ENCODE assay signal across 8 mouse cellular contexts in genomic region chr5:77265671-77266065, GRCm38 (mm10). TPM values are rescaled to one million over a fixed set of nuclear protein-coding genes. Genes with fewer than 3 reads are reported as not detected.
DNase-seq lines count a peak whose midpoint lies in the region; ATAC-seq and TF ChIP-seq lines count a peak whose summit lies in the region.

No protein-coding gene starts in this region.

- no peak for TF ChIP-seq CTCF in kidney, adult 2 months (conservative IDR thresholded peaks at IDR 0.05; ENCODE audit: insufficient read depth, insufficient read length, low read depth, low read length)
- TF ChIP-seq CTCF in midbrain, postnatal 0 days (IDR thresholded peaks at IDR 0.05), result no peak

- no peaks in the 10 kb centered on the region for H3K9me3 ChIP-seq in embryonic facial prominence, embryonic 13.5 days
- H3K9me3 ChIP-seq in liver, embryonic 11.5 days (ENCODE audit: control insufficient read depth, low read length), result no peaks in the 10 kb centered on the region
- no peaks in the 10 kb centered on the region for H3K9me3 ChIP-seq in midbrain, postnatal 0 days (ENCODE audit: low read length)

- peak overlapping the region; percentile 95 for H3K4me3 ChIP-seq in embryonic facial prominence, embryonic 13.5 days
- peak overlapping the region; percentile 70 for H3K4me3 ChIP-seq in kidney, adult 2 months (ENCODE audit: insufficient read depth, low read depth, low read length)
- peak overlapping the region; percentile 89 for H3K4me3 ChIP-seq in liver, embryonic 11.5 days (ENCODE audit: low read depth, low read length)
- peak overlapping the region; percentile 83 for H3K4me3 ChIP-seq in midbrain, postnatal 0 days (ENCODE audit: low read depth, low read length)

- peak; percentile 89 for ATAC-seq in embryonic facial prominence, embryonic 13.5 days (ENCODE audit: insufficient number of reproducible peaks, insufficient read depth, low FRiP score, low TSS enrichment, low read depth)
- peak; percentile 84 for ATAC-seq in liver, embryonic 11.5 days (replicated peaks; ENCODE audit: low FRiP score)
- ATAC-seq in midbrain, postnatal 0 days (ENCODE audit: low FRiP score), result peak; percentile 79

- 1% methylated on average over 26 of the region's 53 CpGs for WGBS in embryonic facial prominence, embryonic 13.5 days
- WGBS in kidney, adult 2 months, result 1% methylated on average over 43 of the region's 53 CpGs
- WGBS in liver, embryonic 11.5 days, result 2% methylated on average over 38 of the region's 53 CpGs
- 2% methylated on average over 45 of the region's 53 CpGs for WGBS in midbrain, postnatal 0 days

- peaks cover 28% of the 10 kb centered on the region for H3K36me3 ChIP-seq in embryonic facial prominence, embryonic 13.5 days
- H3K36me3 ChIP-seq in kidney, adult 2 months (ENCODE audit: control insufficient read depth, insufficient read depth, low read length), result peaks cover 2% of the 10 kb centered on the region; the same call in 1 of the 2 replicates
- peaks cover 23% of the 10 kb centered on the region for H3K36me3 ChIP-seq in liver, embryonic 11.5 days (ENCODE audit: control insufficient read depth, insufficient read depth, low read length)
- no peaks in the 10 kb centered on the region for H3K36me3 ChIP-seq in midbrain, postnatal 0 days (ENCODE audit: insufficient read depth, low read length)
- H3K36me3 ChIP-seq in splenic B cell, adult 2 months (ENCODE audit: control insufficient read depth, insufficient read depth, low read length, poor library complexity, severe bottlenecking), result peaks cover 6% of the 10 kb centered on the region; the same call in 1 of the 2 replicates

- DNase-seq in A20 (ENCODE audit: low read depth, low spot score), result peak; percentile 85
- peak; percentile 87 for DNase-seq in adrenal gland, postnatal 10 days
- DNase-seq in heart, adult 8-10 months (ENCODE audit: low spot score), result peak; percentile 42
- DNase-seq in kidney, adult 2 months, result peak; percentile 80
- DNase-seq in liver, embryonic 11.5 days (ENCODE audit: low spot score), result no peak
- DNase-seq in midbrain, postnatal 0 days (ENCODE audit: low spot score), result peak; percentile 23
- DNase-seq in splenic B cell, adult 2 months (ENCODE audit: low read depth, low spot score), result peak; percentile 74

- H3K4me1 ChIP-seq in embryonic facial prominence, embryonic 13.5 days, result peaks cover 21% of the 10 kb centered on the region
- H3K4me1 ChIP-seq in kidney, adult 2 months (ENCODE audit: control insufficient read depth, insufficient read depth, low read length), result peaks cover 6% of the 10 kb centered on the region
- H3K4me1 ChIP-seq in liver, embryonic 11.5 days (replicated peaks; ENCODE audit: control insufficient read depth, insufficient read depth, low read length), result peaks cover 3% of the 10 kb centered on the region; the same call in 1 of the 2 replicates
- no peaks in the 10 kb centered on the region for H3K4me1 ChIP-seq in midbrain, postnatal 0 days (ENCODE audit: insufficient read depth, low read length)

- TF ChIP-seq POLR2A in kidney, adult 2 months (IDR thresholded peaks at IDR 0.05; ENCODE audit: low read depth, low read length), result no peak

- peak overlapping the region; percentile 96 for H3K9ac ChIP-seq in embryonic facial prominence, embryonic 13.5 days
- peak overlapping the region; percentile 90 for H3K9ac ChIP-seq in liver, embryonic 11.5 days (ENCODE audit: low read depth, low read length)
- peak overlapping the region; percentile 65 for H3K9ac ChIP-seq in midbrain, postnatal 0 days (replicated peaks; ENCODE audit: low read length, poor library complexity, severe bottlenecking)

- H3K27ac ChIP-seq in embryonic facial prominence, embryonic 13.5 days, result peak overlapping the region; percentile 98
- H3K27ac ChIP-seq in kidney, adult 2 months (ENCODE audit: insufficient read depth, low read depth, low read length), result peak overlapping the region; percentile 68
- peak overlapping the region; percentile 97 for H3K27ac ChIP-seq in liver, embryonic 11.5 days (ENCODE audit: low read depth, low read length)
- H3K27ac ChIP-seq in midbrain, postnatal 0 days (ENCODE audit: low read depth, low read length), result peak overlapping the region; percentile 73

- H3K4me2 ChIP-seq in embryonic facial prominence, embryonic 13.5 days, result peak overlapping the region; percentile 63
- peak overlapping the region; percentile 78 for H3K4me2 ChIP-seq in liver, embryonic 11.5 days
- peak overlapping the region; percentile 82 for H3K4me2 ChIP-seq in midbrain, postnatal 0 days (ENCODE audit: low read depth, low read length, poor library complexity, severe bottlenecking)

- no peaks in the 10 kb centered on the region for H3K27me3 ChIP-seq in embryonic facial prominence, embryonic 13.5 days
- no peaks in the 10 kb centered on the region for H3K27me3 ChIP-seq in kidney, adult 2 months (replicated peaks; ENCODE audit: control insufficient read depth, insufficient read depth, low read length)
- no peaks in the 10 kb centered on the region for H3K27me3 ChIP-seq in liver, embryonic 11.5 days (replicated peaks; ENCODE audit: control insufficient read depth, insufficient read depth, low read length)
- H3K27me3 ChIP-seq in midbrain, postnatal 0 days (ENCODE audit: insufficient read depth, low read length), result no peaks in the 10 kb centered on the region
- no peaks in the 10 kb centered on the region for H3K27me3 ChIP-seq in splenic B cell, adult 2 months (ENCODE audit: control insufficient read depth, insufficient read depth, low read length, poor library complexity, severe bottlenecking)

RNA-seq across cellular contexts. Expression of gene Rest, which starts 0.4 kb away (rescaled TPM):
- 10 to 100 TPM; 26.3 TPM for total RNA-seq in adrenal gland, postnatal 10 days (2021)
- polyA plus RNA-seq in embryonic facial prominence, embryonic 13.5 days (2015; fragmentation: Nextera tagmentation; extraction: Ambion mirVana), result 55.9 and 57.5 TPM in 2 replicates
- total RNA-seq in heart, adult 8-10 months (2022), result 10 to 100 TPM; 13.2 to 14.9 (median 14.3) TPM
- 7.3 and 8.3 TPM in 2 replicates for polyA plus RNA-seq in kidney, adult 2 months (2012; rRNA removed)
- 21.8 and 22.7 TPM in 2 replicates for polyA plus RNA-seq in liver, embryonic 11.5 days (2014; fragmentation: Nextera tagmentation; extraction: Ambion mirVana)
- 6.5 and 7.1 TPM in 2 replicates for total RNA-seq in midbrain, postnatal 0 days (2014; rRNA removed)
- 2.8 TPM in 2 replicates for polyA plus RNA-seq in midbrain, postnatal 0 days (2015; fragmentation: Nextera tagmentation; extraction: Ambion mirVana)

RNA-seq across cellular contexts. Expression of gene Noa1, which starts 44.2 kb away (rescaled TPM):
- 10 to 100 TPM; 26.7 to 28.0 TPM for total RNA-seq in adrenal gland, postnatal 10 days (2021)
- polyA plus RNA-seq in embryonic facial prominence, embryonic 13.5 days (2015; fragmentation: Nextera tagmentation; extraction: Ambion mirVana), result 29.1 and 30.5 TPM in 2 replicates
- total RNA-seq in heart, adult 8-10 months (2022), result 10 to 100 TPM; 20.9 to 25.9 (median 22.3) TPM
- 15.1 and 17.7 TPM in 2 replicates for polyA plus RNA-seq in kidney, adult 2 months (2012; rRNA removed)
- 57.7 and 61.8 TPM in 2 replicates for polyA plus RNA-seq in liver, embryonic 11.5 days (2014; fragmentation: Nextera tagmentation; extraction: Ambion mirVana)
- 11.6 and 18.0 TPM in 2 replicates for total RNA-seq in midbrain, postnatal 0 days (2014; rRNA removed)
- polyA plus RNA-seq in midbrain, postnatal 0 days (2015; fragmentation: Nextera tagmentation; extraction: Ambion mirVana), result 34.4 and 35.0 TPM in 2 replicates

RNA-seq across cellular contexts. Expression of gene Polr2b, which starts 44.3 kb away (rescaled TPM):
- 10 to 100 TPM; 52.2 to 55.9 TPM for total RNA-seq in adrenal gland, postnatal 10 days (2021)
- polyA plus RNA-seq in embryonic facial prominence, embryonic 13.5 days (2015; fragmentation: Nextera tagmentation; extraction: Ambion mirVana), result 63.3 and 67.3 TPM in 2 replicates
- 10 to 100 TPM; 30.5 to 35.7 (median 34.9) TPM for total RNA-seq in heart, adult 8-10 months (2022)
- 15.7 and 32.2 TPM in 2 replicates for polyA plus RNA-seq in kidney, adult 2 months (2012; rRNA removed)
- polyA plus RNA-seq in liver, embryonic 11.5 days (2014; fragmentation: Nextera tagmentation; extraction: Ambion mirVana), result 70.0 and 81.3 TPM in 2 replicates
- 70.2 and 71.3 TPM in 2 replicates for total RNA-seq in midbrain, postnatal 0 days (2014; rRNA removed)
- 52.0 TPM in 2 replicates for polyA plus RNA-seq in midbrain, postnatal 0 days (2015; fragmentation: Nextera tagmentation; extraction: Ambion mirVana)

RNA-seq across cellular contexts. Expression of gene Spink2, which starts 54.4 kb away (rescaled TPM):
- under 1 TPM in 1 of 2 experiments, not detected in 1; 0.85 TPM for total RNA-seq in adrenal gland, postnatal 10 days (2021)
- 0.72 and 0.91 TPM in 2 replicates for polyA plus RNA-seq in embryonic facial prominence, embryonic 13.5 days (2015; fragmentation: Nextera tagmentation; extraction: Ambion mirVana)
- not detected for total RNA-seq in heart, adult 8-10 months (2022)
- polyA plus RNA-seq in kidney, adult 2 months (2012; rRNA removed), result 0.23 and 0.68 TPM in 2 replicates
- polyA plus RNA-seq in liver, embryonic 11.5 days (2014; fragmentation: Nextera tagmentation; extraction: Ambion mirVana), result 0.29 TPM in 1 of 2 replicates, not detected in the other
- total RNA-seq in midbrain, postnatal 0 days (2014; rRNA removed), result not detected in 2 replicates
- 1.1 and 1.5 TPM in 2 replicates for polyA plus RNA-seq in midbrain, postnatal 0 days (2015; fragmentation: Nextera tagmentation; extraction: Ambion mirVana)
